Mouse (Mus musculus) cerebellum, adult 18-20 months (tissue): ENCODE data around the gene Amdhd2.

Experiments
- DNase-seq, 2 experiments: peaks; one replicate each; pipeline ENCODE4 v3.0.0; 2021

Gene Amdhd2

DNA sequence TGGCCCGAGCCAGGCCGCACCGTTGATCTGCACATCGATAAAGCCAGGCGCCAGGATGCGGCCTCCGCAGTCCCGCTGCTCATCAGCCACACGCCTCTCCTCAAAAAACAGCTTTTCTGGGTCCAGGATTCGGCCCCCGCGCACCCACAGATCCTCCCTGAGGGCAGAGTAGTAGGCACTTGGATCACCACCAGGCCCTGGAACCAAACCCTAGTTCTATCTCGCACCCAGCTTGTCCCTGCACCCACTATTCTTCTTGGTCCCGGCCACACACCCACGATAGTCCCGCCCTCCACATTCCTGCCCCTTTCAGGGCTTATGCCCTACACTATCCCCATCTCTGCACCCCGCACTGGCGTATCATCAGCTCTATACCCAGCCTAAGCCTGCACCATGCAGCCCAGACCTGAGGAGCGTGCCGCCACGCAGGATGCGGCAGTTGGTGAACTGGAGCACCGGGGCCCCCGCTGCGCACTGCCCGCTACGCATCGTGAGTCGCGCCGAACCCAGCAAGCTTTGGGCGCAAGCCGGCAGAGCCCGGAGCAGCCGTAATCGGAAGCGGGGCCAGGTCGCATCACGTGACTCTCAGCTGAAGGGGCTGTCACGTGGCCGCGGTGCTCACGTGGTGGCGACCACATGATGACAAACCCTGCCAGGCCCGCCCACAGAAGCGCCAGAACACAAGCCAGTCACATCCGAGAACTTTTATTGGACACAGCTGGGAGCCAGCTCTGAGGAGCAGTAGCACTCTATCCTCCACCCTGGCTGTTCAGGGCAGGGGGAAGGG lies at the start of gene Amdhd2:
Gene Amdhd2 (minus strand): TSS at position 591 of the 787 bp plus-strand sequence.
- DNase-seq, result peak; percentile 92 to 94

DNA sequence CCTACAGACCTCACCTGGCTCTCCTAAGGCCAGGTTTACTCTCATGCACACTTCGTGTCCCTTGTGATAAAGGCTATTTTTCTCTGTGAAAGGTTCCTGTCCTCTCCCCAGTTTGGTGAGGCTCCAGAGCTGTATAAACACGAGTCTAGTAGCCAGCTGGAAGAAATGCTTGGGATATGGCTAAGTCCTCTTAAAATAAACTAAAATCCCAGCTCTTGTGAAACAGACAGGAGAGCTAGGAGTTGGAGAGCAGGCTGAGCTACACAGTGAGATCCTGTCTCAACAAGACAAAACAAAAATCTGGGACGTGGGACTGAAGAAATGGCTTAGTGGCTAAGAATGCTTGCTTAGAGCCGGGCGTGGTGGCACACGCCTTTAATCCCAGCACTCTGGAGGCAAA lies 49.6 kb upstream of the Amdhd2 start:
- no peak for DNase-seq

DNA sequence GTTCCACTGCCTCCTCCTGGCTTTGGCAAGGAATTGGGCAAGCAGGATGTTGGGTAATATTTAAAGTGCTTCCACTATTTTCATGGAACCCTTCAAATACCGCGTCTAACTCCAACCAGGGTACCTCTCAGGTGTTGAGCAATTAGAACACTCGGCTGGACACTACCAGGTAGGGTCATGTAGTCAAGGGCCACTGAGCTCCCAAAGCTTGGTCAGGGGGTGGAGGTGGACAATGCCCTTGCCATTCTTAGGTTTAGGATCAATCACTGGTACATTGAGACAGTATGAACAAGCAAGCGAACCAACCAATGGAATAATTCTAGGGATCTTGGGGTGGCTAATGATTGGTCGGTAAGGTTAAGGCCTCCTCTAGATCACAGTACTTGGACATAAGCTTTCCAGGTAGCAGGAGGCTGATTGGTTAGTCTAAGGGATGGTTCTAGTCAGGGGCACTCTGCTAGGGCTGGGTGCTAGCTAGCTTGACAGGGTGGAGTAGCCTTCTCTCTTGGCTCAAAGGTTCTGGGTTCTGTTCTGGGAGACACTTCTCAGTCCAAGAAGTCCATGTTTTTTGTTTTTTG lies 49.0 kb upstream of the Amdhd2 start:
- no peak for DNase-seq

DNA sequence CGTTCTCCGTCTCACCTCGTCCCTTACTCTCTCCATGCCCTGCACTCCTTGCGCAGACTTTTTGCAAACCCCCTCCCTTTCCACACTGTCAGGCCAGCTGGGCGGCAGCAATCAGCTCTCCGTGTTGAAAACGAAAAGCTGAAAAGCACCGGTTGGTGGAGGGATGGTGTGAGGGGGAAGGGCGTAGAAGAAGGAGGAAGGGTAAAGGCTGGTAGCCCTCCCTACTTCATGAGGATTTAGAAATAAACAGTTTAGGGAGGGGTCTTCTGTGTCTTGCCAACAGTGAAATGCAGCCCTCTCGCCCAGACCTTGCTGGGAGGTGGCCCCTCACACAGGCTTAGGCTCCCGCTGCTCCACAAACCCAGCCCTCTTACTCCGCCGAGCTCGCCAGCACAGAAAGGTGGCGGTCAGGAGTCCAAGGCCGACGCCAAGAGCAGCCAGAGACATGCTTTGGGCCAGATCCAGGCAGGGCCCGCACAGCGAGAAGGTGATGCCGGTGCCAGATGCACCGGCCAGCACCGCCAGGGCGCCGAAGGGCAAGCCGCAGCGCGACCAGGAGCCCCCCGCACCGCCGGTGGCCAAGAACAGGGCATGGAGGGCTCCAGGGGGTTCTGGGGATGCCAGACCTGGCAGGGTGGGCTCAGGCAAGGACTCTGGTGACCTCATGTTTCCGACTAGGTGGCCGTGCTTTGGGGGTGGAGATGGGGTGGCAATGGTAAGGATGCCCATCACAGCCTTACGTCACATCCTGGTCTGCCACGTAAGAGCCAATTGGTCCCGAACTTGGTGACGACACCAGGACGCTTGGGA lies 48.3 kb upstream of the Amdhd2 start:
- DNase-seq, result peak; percentile 81 to 86

DNA sequence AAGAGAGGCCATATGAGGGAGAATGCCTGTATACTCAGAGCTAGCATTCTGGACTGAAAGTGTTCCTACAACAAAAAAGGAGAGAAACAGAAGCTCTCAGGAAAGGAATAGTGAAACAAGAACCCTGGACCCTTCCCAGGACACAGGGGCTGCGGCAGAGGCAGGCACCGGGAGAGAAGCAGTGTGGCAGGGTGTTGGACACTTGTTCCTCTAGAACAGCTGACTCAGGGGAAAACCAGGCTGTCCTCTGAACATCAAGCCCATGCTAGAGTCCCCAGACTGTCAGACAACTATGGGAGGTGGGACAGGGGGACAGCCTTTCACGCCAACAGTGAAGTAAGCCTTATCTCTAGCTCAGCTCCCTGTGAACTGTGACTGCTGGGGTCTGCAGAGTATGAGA lies 47.0 kb upstream of the Amdhd2 start:
- DNase-seq, result no peak

DNA sequence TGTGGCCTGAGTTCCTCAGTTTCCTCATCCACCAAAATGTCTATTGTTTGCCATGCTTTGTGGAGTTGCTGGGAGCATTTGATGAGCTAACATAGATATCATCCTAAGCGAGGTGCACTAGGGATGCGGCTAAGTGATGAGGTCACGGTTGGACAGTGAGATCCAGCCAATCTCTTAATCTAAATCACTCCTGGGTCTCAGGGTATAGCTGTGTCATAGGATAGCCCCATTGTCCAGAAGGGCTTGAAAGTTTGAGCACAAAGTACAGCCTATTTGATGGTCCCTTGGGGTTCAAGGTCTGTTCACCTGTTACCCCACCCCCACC lies 46.3 kb upstream of the Amdhd2 start:
- no peak for DNase-seq

DNA sequence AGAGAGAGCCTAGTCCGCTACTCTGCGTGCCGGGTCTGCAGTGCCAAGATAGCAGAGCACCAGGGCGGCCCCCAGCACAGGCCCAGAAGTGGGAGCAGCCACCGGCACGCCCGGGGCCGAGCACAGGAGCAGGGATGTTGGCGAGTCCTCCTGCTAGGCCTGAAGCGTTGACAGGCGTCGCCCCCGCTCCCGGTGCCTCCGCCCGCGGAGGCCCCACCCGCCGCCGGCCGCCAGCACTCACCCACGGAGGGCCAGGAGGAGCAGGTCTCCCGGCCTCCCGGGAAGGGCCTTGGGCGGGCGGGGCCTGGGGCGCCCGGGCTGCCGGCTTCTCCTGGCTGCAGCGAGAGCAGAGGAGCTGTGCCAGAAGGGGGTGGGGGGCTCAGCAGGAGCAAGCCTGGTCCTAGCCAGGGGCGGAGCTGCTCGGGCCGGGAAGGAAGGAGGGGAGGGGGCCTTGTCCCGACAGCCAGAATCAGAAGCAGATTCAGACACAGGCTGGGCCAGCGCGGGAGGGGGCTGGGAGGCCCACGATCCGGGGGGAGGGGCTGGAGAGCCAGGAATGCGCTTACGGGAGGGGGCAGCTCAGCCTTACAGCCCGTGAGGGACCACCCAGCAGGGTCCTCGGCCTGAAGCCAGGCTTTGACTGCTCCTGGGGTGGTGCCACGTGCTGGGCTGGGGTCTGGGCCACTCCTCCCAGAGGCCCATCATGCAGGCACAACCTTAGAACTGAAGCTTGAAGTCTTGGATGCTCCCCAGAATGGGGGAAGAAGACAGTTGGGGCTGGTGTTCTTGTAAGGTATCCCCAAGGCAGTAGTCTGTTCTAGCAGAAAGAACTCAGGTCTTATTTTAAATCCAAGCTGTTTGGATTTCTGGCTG lies 45.7 kb upstream of the Amdhd2 start, which contains the start of gene Ntn3:
Gene Ntn3 (minus strand): TSS at position 489 of the 873 bp plus-strand sequence.
- DNase-seq, result peak; percentile 43 to 59

DNA sequence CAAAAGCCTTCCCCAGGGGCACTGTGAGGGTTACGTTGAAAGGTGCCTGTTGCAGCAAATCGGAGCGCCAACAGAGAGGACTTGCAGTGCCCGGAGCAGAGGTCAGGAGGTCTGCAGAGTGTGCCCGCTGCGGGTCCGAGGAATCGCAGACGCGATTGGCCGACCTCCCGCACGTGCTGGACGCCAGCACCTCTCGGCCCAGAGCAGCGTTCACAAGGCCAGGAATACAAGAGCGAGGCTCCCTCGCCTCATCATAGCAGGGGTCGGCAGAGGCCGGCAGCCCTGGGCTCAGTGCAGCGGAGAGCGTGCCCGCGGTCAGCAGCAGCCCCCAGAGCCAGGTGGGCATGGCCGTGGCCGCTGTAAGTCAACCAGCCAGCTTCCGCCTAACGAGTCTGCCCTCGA lies 45.1 kb upstream of the Amdhd2 start:
- DNase-seq, result no peak

DNA sequence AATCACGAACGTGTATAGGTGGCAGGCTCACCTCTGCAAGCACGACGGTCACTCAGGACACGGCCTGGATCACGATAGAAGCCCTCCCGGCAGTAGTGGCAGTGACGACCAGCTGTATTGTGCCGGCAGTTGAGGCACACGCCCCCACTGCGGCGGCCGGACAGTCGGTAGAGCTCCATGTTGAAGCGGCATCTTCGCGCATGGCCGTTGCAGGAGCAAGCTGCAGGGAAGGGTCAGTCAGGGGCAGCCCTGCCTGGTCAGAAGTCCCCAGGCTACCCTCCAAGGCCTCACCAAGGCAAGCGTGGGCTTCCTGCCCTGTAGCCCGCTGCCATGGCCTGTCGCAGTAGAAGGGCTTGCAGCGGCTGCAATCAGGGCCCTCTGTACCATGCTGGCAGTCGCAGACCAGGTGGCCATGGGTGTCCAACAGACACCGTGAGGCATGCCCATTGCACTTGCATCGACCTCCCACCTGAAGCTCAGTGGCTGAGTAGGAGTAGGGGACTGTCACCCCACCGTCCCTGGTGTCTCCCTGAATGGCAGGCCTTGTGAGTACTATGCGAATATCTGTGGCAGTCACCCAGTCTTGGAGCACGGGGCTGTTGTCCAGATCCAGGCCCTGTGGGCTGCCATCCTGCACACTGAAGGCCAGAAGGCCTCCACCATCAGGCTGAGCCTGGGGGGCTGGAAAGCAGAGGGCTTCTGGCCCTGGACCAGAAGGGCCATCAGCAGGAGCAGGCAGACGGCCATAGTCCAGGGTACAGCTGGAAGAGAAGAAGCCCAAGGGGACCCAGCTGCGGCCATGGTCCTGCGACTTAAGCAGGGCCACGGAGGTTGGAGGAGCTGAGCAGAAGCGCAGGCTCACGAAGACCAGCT lies 44.4 kb upstream of the Amdhd2 start:
- DNase-seq, result no peak

DNA sequence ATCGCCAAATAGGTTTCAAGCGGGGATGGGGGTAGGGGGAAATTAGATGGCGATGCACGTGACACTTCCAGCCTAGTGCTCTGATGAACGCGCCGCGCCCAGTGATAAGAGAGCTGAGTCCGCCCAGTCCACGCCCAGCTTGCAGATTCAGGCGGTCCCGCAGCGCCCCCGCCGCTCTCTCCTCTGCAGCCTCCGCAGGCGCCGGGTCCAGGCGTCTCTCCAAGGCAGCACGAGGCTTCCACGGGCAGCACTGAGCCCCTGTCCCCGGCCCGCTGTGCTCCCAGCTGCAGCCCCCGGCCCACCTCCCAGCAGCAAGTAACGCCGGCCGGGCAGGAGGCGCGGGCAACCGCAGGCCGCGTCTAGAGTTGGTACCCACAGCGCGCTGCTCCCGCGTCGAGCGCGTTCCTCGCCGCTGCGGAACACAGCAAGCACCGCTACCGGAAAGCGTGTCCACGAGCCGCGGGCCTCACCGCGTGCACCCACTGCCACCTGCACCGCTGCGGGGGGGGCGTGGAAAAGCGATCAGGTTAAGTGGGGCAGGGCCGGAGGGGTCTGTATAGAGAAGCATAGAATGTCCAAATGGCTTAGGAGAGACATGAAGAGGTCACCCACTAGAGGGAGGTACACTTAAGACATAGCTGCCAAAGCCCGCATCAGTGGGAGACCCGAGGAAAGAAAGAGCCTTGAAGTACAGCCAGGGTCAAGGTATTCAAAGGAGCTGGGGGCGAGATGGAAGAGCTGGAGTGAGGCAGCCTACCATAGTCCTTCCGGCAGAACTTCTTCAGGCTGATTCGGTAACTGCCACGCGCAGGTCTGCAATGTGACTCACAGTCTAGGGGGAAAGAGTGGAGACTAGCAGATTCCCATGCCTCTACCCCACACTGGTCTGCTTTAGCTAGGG lies 43.1 kb upstream of the Amdhd2 start:
- DNase-seq, result peak; percentile 71 to 72

DNA sequence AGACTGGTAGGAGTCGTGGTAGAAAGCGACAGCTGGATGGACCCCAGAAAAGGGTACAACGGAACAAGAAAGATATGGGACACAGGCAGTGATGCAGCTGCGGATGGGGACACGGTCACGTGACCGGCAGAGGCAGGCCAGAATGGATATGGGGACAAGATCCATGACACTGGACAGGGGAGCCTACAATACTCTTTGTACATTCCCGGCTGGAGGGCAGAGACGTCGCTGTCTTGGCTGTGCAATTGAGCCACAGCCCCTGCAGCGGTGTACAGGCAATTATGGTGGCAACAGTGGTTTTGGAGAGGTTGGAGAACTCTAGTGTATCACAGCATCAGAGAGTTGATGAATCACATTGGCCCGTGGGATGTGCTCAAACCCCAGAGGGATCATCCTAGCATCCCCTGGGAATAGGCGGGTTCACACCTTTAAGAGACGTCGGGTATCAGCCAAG lies 42.4 kb upstream of the Amdhd2 start:
- peak in 1 of 2 experiments; percentile 49 for DNase-seq

DNA sequence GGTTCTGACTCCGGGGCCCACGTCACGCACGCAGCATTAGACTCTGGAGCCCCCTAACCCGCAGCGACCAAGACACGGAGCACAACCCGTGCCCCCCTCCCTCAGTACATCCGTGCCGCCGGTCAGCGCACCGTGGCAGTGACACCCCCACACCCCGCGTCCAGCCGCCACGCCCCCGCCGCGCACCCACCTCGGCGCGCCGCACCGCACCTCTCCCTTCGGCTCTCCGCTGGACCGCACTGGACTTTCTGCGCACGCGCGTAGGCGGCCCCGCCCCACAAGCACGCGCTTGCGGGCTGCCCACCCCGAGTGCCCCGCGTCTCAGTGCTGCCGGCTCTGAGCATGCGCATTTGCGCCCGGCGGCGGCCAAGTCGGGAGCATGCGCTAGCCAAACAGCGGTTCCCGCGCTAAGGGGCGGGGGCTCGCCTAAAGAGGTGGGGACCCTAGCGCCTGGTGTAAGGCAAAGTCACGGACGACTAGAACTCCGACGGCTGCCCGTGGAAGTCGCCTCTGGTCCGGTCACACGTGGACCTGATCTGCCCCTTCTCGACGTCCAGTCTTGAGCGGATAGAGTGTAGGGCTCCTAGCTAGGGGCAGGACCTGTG lies 41.8 kb upstream of the Amdhd2 start, which contains the start of gene Tbc1d24:
Gene Tbc1d24 (minus strand): TSS at position 279 of the 605 bp plus-strand sequence.
- peak; percentile 95 to 98 for DNase-seq

DNA sequence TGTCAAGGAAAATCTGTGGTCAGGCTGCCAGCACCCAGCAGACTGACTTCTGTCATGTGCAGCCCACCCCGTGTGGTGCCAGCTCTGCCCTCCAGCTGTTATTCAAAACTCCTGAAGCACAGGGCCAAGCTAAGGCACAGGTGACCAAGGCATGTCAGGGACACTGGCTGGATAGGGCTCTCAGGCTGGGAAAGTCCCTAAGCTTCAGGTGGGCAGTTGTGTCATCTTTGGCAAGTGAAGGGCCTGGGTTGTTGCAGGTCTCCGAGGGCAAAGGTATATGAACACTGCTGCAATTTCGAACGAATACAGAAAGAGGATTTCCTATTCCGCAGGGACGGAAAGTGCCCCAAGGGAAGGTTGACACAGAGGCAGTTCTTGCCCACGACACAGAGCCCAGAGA lies 41.3 kb upstream of the Amdhd2 start:
- DNase-seq, result no peak

DNA sequence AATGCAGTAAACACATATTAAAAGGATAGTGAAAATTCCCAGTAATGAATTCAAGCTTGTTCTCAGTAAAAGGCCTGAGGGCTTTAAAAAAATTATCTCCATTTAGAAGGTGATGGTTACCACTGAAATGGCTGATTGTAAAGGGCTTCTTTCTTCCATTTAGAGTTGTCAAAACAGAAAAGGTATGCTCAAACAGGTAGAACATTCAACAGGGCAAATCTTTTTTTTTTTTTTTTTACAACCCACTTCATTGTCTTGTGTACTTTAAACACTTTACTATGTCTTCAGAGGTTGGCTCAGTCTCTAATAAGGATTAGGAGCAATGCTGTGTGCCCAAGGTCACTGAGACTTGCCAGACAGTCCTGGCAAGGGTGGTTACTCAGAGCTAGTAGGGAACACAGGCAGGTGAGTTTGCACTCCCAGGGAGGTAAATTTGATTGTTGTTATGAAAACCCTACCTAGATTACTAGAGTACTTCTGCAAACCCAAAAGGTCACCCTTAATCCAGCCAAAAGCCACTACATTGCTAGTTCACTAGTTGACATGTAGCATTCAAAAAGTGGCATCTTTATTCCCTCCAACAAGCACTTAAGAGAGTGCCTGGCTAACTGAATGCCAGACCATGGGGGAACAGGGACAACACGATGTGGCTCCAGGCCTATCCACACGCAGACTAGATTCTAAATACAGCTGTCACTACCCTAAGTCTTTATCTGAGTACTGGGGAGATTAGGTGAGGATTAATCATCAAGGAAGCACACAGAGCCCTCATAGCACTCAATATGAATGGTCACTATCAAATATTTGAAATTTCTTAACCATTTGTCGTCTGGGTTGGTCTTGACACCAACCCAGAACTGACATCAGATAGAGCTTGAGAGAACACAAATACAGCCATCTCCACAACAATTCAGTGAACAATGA lies 40.3 kb upstream of the Amdhd2 start:
- DNase-seq, result no peak

DNA sequence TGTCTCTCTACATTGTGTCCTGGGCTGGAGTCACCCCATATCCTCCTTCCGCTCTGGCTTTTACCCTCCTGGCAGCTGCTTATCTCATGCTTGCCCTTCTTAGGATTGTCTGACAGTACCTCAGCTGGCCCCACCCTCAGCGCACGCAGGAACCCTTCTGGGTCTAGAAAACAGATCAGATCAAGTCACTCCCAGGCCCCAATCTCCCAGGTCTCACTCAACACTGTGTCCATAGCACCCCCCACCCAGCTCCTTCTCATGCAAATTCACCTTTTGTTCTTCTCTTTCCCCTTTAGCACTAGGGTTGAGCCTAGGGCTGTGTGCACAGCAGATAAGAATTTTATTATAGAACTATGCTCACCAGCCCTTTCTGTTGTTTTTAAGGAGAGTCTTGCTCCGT lies 39.5 kb upstream of the Amdhd2 start:
- DNase-seq, result no peak

DNA sequence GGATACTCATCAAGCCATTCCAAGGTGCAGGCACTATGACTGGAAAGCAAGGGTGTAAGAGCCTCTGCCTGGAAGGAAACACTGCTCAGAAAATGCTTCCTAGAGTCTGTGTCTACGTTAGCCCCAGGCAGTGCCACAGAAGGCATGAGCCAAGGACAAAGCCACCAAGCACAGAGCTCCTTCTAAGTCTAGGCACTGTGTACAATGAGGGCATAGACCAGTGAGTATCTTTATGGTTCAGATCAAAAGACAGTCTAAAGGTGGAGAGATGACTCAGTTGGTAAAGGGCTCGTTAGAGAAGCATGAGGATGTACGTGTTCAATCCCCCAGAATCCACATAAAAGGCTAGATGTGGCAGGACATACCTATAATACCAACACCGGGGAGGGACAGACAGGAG lies 37.5 kb upstream of the Amdhd2 start:
- DNase-seq, result no peak

DNA sequence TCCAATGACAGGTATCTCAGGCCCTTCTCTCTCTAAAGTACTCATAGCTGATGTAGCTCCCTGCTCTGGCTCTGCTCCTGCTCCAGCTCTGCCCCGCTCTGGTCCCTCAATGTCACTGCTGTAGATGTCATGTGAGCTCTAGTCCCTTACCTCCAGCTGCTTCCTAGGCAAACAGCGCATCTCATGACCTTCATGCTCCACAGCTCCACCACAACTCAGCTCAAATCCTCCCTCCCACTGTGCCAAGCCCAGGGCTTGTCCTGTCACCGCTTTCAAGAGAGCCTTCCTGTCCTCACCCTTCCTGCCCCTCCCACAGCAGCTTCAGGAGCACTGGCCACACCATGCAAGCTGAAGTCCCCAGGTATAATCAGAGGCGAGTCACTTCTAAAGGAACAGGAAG lies 36.2 kb upstream of the Amdhd2 start:
- DNase-seq, result peak in 1 of 2 experiments; percentile 35

DNA sequence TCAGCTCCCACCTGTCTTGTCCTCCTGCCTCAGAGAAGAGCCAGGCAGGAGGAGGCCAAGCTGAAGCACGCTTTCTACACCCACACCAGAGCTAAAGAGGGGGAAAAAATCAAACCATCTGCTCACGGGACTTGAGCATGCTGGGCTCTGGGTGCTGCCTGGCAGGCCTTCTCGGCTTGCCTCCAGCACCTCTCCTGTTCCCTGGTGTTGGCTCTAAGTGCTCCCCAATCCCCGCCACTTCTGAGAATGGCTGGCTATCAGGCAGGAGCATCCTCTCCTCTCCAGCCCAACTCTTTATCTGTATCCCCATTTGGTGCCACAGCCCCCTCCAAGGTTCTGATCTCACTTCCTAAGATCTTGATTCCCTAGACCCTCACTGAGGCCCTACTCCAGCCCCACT lies 35.7 kb upstream of the Amdhd2 start:
- DNase-seq, result peak; percentile 65 to 66
